Mouse (Mus musculus): ENCODE measurements around the gene Cfap54. TPM values are rescaled to one million over a fixed set of nuclear protein-coding genes. Genes with fewer than 3 reads are reported as not detected.

Gene Cfap54
- total RNA-seq, 1 experiment from 2014 or later: 1.9 TPM

DNA sequence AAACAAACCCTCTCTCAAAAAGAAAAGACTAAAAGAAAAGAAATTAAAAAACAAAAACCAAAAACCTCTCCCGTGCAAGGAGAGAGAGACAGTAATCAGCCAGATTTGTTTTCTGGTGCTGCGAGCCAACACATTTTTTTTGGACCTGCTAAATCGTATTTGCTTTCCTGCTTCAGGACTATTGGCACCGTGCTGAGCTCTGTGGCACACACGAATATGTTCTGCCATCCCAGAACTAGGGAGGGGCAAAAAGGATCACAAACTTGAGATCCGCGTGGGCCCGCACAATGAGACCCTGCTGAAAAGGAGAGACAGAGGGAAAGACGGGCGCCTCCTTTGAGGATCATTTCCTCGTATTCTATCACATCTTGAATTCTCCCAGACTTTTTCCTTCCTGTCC is 22.3 kb upstream of the Cfap54 start:
- ATAC-seq (ENCODE audit: extremely low read depth, insufficient number of reproducible peaks, low FRiP score, poor library complexity, severe bottlenecking): no peak

DNA sequence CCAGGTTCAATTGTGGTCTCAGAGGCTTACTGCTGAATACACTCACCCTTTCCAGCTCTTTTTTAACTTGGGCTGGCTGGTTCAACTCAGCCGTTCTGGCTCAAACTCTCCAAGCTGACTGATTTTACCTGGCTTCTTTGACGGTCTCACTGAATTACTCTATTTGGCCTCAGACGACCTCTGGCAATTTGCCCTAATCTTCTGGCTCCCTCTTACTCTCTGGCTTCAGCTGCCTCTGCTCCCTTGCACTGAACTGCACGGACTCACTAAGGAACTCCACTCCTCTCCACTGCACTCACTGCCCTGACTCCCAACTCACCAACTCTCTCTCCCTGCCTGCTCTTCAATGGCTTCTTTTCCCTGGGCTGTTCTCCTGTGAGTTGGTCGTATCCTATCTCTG is 20.9 kb upstream of the Cfap54 start:
- no peak for ATAC-seq (ENCODE audit: extremely low read depth, insufficient number of reproducible peaks, low FRiP score, poor library complexity, severe bottlenecking)

DNA sequence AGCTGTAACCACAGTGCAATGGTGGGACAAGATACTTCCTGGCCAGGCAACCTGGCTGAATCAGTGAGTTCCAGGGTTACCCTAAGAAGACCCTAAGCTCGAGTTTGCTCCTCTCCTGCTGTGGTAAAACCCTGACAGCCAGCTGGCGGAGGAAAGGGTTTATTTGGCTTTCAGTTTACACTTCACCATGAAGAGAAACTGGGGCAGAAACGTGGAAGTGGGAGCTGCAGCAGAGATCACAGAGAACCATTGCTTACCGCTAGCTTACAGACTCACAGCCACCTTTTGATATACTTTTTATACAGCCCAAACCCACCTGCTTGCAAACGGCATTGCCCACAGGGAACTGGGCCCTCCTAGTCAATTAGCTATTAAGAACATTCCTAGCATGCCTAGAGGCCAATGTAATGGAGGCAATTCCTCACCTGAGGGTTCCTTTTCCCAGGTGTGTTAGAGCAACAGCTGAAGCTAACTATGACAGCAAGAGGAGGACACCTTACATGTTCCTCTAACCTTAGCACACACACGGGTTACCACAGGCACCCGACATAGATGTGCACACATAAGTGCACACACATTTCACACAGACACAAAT is 16.9 kb upstream of the Cfap54 start:
- ATAC-seq (ENCODE audit: extremely low read depth, insufficient number of reproducible peaks, low FRiP score, poor library complexity, severe bottlenecking): no peak

DNA sequence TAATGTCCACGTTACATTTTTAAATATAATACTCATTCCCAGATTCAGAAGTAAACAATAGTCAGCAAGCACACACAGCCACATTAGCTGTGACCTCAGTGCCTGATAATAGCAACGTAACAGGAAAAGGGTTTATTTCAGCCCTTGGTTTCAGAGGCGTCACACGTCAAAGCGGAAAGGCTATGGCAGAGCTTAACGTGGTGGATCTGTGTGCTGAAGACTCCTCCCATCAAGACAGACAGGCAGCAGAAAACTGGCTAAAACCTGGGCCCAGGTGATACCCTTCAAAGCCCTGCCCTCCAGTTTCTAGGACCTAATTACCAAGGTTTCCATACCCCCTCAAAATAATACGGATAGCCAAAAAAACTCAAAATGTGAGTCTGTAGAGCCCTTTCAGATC is 16.0 kb upstream of the Cfap54 start:
- no peak for ATAC-seq (ENCODE audit: extremely low read depth, insufficient number of reproducible peaks, low FRiP score, poor library complexity, severe bottlenecking)

DNA sequence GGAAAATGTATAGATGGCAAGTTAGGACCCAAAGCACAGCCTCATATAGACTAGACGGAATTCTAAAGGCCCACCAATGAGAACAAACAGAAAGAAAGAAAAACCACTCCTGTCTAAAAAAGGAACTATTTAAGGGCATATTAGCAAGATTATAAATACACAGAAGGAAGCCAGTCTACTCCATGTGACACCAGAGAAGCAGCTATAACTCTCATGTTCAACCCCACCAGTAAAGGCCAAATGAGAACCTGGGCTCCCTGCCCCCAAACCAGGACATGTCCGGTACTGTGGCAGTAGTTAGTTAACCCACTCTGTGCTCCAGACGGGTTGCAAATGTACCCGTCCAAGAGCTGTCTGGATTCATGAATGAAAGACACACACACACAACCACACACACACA is 14.4 kb upstream of the Cfap54 start:
- ATAC-seq (ENCODE audit: extremely low read depth, insufficient number of reproducible peaks, low FRiP score, poor library complexity, severe bottlenecking): no peak

DNA sequence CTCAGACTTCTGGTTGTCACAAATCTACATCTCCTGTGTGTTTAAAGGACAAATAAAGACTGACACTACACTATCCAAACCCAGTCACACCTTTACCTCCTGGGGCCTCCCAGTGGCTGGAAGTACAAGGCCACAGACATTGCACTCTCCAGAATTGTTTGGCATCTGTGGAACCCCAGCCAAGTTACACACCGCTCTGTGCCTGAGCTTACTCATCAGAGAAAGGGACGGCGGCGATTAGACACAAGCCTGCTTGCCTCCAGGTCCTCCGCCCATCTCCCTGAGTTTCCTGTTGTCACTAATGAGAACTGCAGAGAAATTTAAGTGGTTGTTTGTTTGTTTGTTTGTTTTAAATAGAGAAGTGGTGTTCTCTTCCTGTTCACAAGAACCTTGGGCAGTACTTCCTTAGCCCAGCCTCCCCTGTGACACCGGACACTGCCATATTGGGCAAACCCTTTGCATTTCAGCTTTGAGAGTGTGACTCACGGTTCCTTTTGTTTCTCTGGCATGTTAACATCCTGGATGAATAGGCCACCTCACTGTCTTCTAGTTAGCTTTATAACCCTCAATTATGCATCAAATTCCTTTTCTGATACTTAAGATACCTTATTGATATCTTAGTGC is 13.7 kb upstream of the Cfap54 start:
- peak; percentile 96 for ATAC-seq (ENCODE audit: extremely low read depth, insufficient number of reproducible peaks, low FRiP score, poor library complexity, severe bottlenecking)

DNA sequence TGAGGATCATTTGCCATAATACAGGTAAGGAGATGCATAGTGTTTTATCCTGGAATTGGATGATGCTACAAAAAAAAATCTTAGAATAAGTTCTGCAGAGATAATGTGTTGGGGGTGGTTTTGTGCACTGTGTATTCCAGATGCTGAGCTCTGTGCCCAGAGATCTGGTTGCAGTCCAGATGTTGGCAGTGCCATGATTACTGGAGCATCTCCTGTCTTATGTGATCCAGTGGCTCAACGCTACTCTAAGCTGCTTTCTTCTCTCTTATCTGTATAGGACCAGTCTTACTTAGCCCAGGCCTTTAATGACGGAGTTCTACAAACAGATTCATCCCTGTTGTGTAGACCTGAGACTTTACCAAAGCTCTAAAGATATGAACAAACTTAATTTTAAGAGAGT is 10.5 kb upstream of the Cfap54 start:
- no peak for ATAC-seq (ENCODE audit: extremely low read depth, insufficient number of reproducible peaks, low FRiP score, poor library complexity, severe bottlenecking)

DNA sequence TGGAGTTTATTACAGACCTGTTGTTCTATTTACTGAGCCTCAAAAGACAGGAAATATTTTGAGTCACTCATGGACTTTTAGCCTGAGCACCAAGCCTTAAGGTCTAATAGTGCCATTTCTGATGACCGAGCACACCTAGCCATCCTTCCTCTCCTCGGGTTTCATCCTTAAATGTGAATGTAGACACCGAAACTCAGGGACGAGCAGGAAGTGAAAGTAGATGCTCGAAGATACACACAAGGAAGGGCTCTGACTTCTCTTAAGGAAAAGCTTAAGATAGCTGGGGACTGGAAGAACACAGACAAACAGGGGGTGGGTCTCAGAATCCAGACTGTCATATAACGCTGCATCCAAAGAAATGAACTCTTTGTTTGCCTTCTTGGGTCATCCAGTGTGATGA is 8.8 kb upstream of the Cfap54 start:
- no peak for ATAC-seq (ENCODE audit: extremely low read depth, insufficient number of reproducible peaks, low FRiP score, poor library complexity, severe bottlenecking)

DNA sequence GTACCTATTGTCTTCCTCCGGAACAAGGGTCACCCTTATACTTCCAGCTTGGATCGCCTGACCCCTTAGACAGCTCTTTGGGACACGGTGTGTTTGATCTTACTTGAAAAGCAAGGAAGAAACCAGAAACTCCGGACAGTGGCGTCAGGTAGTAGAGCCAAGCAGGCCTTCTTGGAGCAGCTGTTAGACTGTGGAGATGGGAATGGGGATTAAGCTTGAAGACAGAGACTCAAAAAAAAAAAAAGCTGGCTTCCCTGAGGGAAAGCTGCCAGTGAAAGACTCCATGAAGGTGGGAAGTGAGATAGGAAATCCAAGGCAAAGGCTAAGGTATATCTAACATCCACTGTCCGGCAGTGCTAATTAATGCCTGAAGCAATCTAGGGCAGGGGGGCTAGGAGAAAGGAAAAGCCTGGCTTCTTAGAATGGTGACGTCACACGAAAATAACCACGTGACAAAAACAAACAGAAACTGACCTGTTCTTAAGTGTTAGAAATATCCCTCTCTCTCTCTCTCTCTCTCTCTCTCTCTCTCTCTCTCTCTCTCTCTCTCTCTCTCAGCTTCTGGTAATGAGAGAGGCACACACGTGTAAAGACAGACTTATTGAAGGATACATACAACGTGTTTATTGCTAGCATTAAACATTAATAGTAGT is 7.1 kb upstream of the Cfap54 start:
- ATAC-seq (ENCODE audit: extremely low read depth, insufficient number of reproducible peaks, low FRiP score, poor library complexity, severe bottlenecking): no peak

DNA sequence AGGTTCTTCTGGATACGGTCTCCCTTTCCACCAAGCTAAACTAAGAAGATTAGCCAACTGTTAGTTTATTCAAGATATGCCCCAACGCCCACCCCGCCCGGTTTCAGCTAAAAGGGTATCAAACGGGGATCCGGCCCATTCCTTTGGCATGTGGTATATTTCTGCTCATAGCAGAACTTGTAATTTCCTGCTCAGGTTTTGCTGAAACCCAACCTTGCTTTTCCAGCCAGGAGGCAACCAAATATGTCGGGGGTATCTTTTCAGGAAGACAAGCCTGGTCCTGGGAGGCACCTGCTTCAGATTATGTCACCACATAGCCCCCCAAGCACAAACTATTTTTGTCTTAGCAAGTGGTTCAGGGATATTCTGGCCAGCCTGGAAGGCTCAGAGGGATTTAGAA is 6.1 kb upstream of the Cfap54 start:
- ATAC-seq (ENCODE audit: extremely low read depth, insufficient number of reproducible peaks, low FRiP score, poor library complexity, severe bottlenecking): no peak

DNA sequence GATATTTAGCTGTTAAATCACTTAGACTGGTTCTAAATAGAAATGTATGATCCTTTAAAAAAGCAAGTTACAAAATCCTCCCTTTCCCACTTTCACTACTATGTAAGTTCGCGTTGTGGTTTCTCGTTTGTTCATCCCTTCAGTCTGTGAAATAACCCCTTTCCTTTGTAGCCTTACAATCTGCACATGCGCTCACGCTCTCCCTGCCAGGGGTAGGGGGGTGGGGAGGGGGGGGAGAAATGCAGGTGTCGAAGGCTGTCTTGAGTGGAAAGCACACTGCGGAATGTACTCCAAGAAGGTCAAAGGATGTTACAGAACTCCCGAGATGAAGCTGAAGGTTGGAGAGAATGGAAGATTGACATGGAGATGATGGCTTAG is 2.5 kb upstream of the Cfap54 start:
- ATAC-seq (ENCODE audit: extremely low read depth, insufficient number of reproducible peaks, low FRiP score, poor library complexity, severe bottlenecking): no peak

DNA sequence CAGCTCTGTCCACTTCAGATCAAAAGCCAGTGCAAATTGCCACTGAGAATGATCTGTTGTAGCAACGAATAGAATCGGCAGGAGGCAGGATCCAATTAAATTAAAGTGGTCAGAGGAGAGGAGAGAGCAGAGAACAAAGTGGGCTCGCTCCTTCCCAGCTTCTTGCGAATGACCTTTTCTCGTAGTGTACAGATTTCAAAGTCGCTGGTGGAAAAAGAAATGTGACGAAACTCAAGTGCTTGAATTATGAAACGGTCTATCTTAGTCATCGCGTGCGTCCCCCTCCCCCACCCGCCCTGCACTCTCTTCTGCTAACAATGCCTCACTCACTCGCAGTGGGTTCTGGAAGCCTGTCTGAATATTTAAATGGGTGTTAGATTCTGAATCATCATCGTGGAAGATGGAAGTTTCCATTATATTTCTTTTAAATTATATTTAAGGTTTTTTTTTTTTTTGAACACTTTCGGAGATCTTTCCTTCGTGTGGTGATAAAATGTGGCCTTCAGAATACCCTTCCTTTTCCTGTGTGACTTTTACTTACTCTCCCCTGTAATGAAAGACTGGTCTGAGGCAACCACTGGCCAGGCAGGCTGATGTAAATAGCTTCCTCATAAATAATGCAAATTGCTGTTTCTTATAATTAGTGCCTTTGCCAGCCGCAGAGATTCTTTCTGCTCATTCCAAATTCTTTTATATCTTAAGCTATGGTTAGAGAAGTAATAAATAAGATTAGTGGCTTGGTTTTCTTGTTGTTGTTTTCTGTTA is 2.0 kb upstream of the Cfap54 start:
- ATAC-seq (ENCODE audit: extremely low read depth, insufficient number of reproducible peaks, low FRiP score, poor library complexity, severe bottlenecking): peak; percentile 33

DNA sequence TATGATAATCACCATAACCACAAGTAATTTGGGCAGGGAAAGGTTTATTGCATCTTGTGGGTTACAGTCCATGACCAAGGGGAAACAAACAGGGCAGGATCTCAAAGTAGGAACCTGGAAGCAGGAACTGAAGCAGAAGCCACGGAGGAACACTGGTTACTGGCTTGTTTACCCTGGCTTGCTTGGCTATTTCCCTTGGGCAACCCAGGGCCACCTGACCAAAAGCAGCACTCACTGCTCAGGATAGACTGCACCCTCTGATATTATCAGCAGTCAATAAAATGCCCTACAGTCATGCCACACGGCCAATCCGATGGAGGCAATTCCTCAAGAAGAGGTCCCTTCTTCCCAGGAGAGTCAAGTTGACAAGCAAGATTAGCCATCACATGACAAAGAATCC is 1.9 kb downstream of the Cfap54 start:
- no peak for ATAC-seq (ENCODE audit: extremely low read depth, insufficient number of reproducible peaks, low FRiP score, poor library complexity, severe bottlenecking)

DNA sequence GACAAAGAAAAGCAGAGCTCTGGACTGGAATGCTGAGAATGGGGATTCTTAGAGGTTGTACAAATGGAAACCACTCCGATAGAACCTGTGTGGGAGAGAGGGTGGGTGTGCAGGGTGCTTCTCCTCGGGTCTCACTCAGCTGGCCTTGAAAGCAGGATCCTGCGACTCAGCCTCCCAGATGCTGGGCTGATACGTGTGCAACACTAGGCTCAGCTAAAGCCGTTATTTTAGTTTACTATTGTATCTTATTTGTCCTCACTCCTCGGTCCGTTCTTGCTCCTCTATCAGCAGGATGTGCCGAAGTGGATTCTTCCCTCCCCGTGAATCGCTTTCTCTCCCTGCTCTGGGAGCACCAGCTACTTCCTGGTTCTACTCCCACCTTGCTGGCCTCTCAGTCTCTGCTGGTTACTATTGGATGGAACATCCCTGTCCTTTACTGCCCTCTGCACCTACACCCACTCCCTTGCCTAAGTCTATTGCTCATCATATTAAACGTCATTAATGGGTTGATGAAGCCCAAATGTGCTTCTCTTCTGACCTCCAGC is 3.4 kb downstream of the Cfap54 start:
- no peak for ATAC-seq (ENCODE audit: extremely low read depth, insufficient number of reproducible peaks, low FRiP score, poor library complexity, severe bottlenecking)

DNA sequence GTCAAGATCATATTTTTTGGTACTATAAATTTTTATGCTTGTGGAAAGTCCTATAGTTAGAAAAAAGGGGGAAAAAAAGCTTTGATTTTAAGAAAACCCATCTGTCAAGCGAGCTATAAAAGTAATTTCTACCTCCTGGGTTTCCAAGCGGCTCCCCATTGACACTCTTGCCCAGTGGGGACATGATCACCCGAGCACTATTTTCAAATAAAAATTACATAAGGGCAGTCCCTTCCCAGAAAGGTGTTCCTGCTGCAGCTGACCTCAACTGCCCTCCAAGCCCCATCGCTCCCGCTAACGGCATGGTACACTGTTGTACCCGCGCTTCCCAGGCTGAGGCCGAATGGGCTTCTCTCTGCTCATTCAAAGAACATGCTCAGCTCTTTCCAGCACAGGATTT is 5.0 kb downstream of the Cfap54 start:
- no peak for ATAC-seq (ENCODE audit: extremely low read depth, insufficient number of reproducible peaks, low FRiP score, poor library complexity, severe bottlenecking)

DNA sequence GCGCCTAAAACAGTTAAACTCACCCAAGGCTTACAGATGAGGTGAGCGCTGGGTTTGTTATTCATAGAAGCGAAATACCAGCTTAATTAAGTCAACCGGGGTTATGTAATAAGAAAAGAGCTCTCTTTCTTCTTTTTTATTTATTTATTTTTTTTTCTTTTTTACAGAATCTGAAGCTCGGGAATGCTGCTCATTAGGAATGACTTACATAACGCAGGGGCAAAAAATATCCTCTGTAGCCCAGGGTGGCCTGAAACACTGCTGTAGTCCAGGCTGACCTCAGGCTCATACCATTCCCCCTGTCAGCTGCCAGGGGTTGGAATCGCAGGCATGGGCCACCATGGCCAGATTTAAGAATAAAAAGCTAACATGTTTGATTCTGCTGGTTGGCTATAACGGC is 5.6 kb downstream of the Cfap54 start:
- no peak for ATAC-seq (ENCODE audit: extremely low read depth, insufficient number of reproducible peaks, low FRiP score, poor library complexity, severe bottlenecking)

DNA sequence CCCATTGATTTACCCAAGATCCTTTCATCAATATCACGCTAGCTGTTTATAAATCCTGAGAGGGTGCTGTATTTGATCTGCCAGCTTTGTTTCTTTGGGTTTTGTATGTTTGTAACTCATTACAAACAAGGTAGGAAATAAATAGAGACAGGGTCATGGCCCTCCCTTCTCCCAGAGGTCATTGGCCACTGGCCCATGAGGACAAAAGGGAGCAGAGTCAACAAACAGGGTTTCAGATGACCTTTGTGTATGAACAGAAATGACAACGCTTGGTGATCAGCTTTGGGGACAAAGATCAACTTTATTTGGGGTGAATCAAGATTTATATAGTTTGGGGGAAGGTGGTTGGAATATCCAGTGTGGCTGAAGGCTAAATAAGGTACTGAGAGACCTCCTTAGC is 8.6 kb downstream of the Cfap54 start:
- ATAC-seq (ENCODE audit: extremely low read depth, insufficient number of reproducible peaks, low FRiP score, poor library complexity, severe bottlenecking): no peak

DNA sequence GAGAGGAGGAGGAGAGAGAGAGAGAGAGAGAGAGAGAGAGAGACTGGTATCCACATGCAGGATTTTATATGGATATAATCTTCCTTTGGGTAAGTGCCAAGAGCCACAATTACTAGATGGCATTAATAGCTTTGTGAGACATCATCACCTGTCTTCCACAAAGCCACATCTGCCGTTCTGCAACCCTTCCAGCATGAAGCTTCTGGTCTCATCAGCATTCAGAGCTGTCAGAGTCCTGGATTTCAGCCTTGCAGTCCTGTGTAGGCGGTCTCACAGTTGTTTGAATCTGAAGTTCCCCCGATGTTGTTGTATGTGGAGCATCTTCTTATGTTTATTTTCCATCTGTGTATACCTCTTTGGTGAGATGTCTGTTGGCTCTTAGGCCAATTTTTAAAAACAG is 9.7 kb downstream of the Cfap54 start:
- ATAC-seq (ENCODE audit: extremely low read depth, insufficient number of reproducible peaks, low FRiP score, poor library complexity, severe bottlenecking): no peak

DNA sequence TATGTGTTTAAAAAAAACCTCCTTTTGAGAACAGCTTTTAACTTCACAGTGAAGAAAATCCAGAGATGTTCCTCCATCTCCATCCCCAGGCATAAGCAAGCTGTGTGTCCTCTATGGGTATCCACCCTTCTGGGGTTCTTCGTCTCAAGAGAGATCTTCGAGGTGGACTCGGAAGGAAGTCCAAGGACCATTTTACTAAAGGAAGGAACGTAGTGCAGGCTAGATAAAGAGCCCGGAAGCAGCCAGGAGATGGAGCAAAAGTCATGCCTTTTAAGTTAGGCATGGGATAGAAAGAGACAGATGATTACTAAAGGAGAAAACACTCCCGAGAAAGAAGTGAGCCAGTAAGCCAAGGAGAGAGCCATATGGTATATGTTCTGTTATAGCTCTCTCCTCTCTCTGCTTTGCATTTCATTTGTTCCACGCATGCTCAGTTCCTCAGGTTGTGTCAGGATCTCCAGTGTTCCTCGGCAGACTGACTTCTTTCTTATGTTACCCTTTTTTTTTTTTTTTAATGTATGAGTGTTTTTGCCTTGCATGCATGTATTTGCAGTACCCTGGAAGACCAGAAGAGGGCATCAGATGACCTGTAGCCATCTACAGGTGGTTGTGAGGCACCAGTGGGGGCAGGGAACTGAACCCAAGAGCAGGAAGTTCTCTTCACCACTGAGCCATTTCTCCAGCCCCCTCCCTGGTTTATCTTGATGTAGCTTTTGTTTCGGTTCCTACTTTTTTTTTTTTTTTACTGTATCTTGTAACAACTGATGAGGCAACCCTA is 11.1 kb downstream of the Cfap54 start:
- peak; percentile 99 for ATAC-seq (ENCODE audit: extremely low read depth, insufficient number of reproducible peaks, low FRiP score, poor library complexity, severe bottlenecking)
